Mouse (Mus musculus): ENCODE measurements around the gene Cox11.

Cox11 gene

GRCm38 (mm10) chr11:90664345-90664986 is 26.5 kb downstream of the Cox11 start:
- DNase-seq (ENCODE audit: low spot score): no peak

GRCm38 (mm10) chr11:90665161-90665560 is 27.2 kb downstream of the Cox11 start:
- DNase-seq (ENCODE audit: low spot score): no peak

- DNase-seq (ENCODE audit: low spot score): no peak
Measured at GRCm38 (mm10) chr11:90666144-90666757, 28.3 kb downstream of the Cox11 start.

GRCm38 (mm10) chr11:90666916-90667315 is 28.9 kb downstream of the Cox11 start:
- DNase-seq (ENCODE audit: low spot score): no peak

- no peak for DNase-seq (ENCODE audit: low spot score)
Measured at GRCm38 (mm10) chr11:90667325-90667724, 29.4 kb downstream of the Cox11 start.

- no peak for DNase-seq (ENCODE audit: low spot score)
Measured at GRCm38 (mm10) chr11:90675479-90676110, 37.6 kb downstream of the Cox11 start.

- no peak for DNase-seq (ENCODE audit: low spot score)
Measured at GRCm38 (mm10) chr11:90677027-90677426, 39.1 kb downstream of the Cox11 start.

- no peak for DNase-seq (ENCODE audit: low spot score)
Measured at GRCm38 (mm10) chr11:90677771-90678288, 39.9 kb downstream of the Cox11 start.

GRCm38 (mm10) chr11:90678582-90678981 is 40.6 kb downstream of the Cox11 start:
- no peak for DNase-seq (ENCODE audit: low spot score)

- DNase-seq (ENCODE audit: low spot score): no peak
Measured at GRCm38 (mm10) chr11:90681171-90681570, 43.2 kb downstream of the Cox11 start.

- DNase-seq (ENCODE audit: low spot score): no peak
Measured at GRCm38 (mm10) chr11:90684765-90685164, 46.8 kb downstream of the Cox11 start.

- DNase-seq (ENCODE audit: low spot score): no peak
Measured at GRCm38 (mm10) chr11:90685196-90685595, 47.2 kb downstream of the Cox11 start.

GRCm38 (mm10) chr11:90686287-90687025 is 48.5 kb downstream of the Cox11 start:
- DNase-seq (ENCODE audit: low spot score): no peak

GRCm38 (mm10) chr11:90687040-90687439 is 49.1 kb downstream of the Cox11 start:
- DNase-seq (ENCODE audit: low spot score): no peak

- no peak for DNase-seq (ENCODE audit: low spot score)
Measured at GRCm38 (mm10) chr11:90687460-90688416, 49.8 kb downstream of the Cox11 start, which contains the start of gene Tom1l1. Tom1l1 (minus strand) TSS chr11:90688366.

- no peak for DNase-seq (ENCODE audit: low spot score)
Measured at GRCm38 (mm10) chr11:90690361-90690760, 52.4 kb downstream of the Cox11 start.

GRCm38 (mm10) chr11:90694206-90694605 is 56.2 kb downstream of the Cox11 start:
- no peak for DNase-seq (ENCODE audit: low spot score)

Data from adipocyte (in vitro differentiated cells).